8 mouse cellular contexts compared by ENCODE assay signal in genomic region chr4:103120028-103120384, GRCm38 (mm10). TPM values are rescaled to one million over a fixed set of nuclear protein-coding genes. Genes with fewer than 3 reads are reported as not detected.
DNase-seq lines count a peak whose midpoint lies in the region; ATAC-seq and TF ChIP-seq lines count a peak whose summit lies in the region.

No protein-coding gene starts in this region.

- no peaks in the 10 kb centered on the region for H3K9me3 ChIP-seq in embryonic facial prominence, embryonic 11.5 days (replicated peaks; ENCODE audit: control insufficient read depth, low read length)
- H3K9me3 ChIP-seq in limb, embryonic 11.5 days (ENCODE audit: control insufficient read depth, low read length): no peaks in the 10 kb centered on the region

- peaks cover 7% of the 10 kb centered on the region for H3K4me1 ChIP-seq in spleen, adult 2 months (ENCODE audit: control insufficient read depth, insufficient read depth, insufficient read length)
- no peaks in the 10 kb centered on the region for H3K4me1 ChIP-seq in embryonic facial prominence, embryonic 11.5 days (ENCODE audit: control insufficient read depth, insufficient read depth, low read length)
- H3K4me1 ChIP-seq in limb, embryonic 11.5 days (ENCODE audit: control insufficient read depth, insufficient read depth, low read length): peaks cover 8% of the 10 kb centered on the region; the same call in 1 of the 2 replicates

- no peak for ATAC-seq in embryonic facial prominence, embryonic 11.5 days (replicated peaks; ENCODE audit: insufficient number of reproducible peaks, low FRiP score, low TSS enrichment, low read depth)
- ATAC-seq in limb, embryonic 11.5 days (ENCODE audit: insufficient number of reproducible peaks, low FRiP score, low TSS enrichment, low read depth): 0 out of 2 replicates have a peak, but pooled peaks have one; percentile 16

- peak overlapping the region; percentile 96 for H3K4me3 ChIP-seq in spleen, adult 2 months (ENCODE audit: extremely low read depth, insufficient read depth, insufficient read length)
- H3K4me3 ChIP-seq in embryonic facial prominence, embryonic 11.5 days (ENCODE audit: low read depth, low read length): peak overlapping the region; percentile 88
- H3K4me3 ChIP-seq in limb, embryonic 11.5 days (ENCODE audit: low read depth, low read length): peak overlapping the region; percentile 58

- peak in 1 of 2 experiments; percentile 39 for DNase-seq in spleen, adult 2 months (ENCODE audit: low read depth in 1 of 2, low spot score in 2 of 2)
- no peak for DNase-seq in spleen, postnatal 14 days (ENCODE audit: low spot score in 2 of 2)
- DNase-seq in embryonic facial prominence, embryonic 11.5 days (ENCODE audit: low spot score): peak; percentile 25
- DNase-seq in limb, embryonic 11.5 days (ENCODE audit: low spot score): no peak
- peak; percentile 16 for DNase-seq in skeletal muscle tissue, adult 2 months (ENCODE audit: low read depth, low spot score)
- no peak for DNase-seq in gastrocnemius, postnatal 36 days
- no peak for DNase-seq in urinary bladder, adult 18-20 months (ENCODE audit: low spot score in 2 of 2)
- DNase-seq in frontal cortex, adult 2 months (ENCODE audit: extremely low spot score in 1 of 2, low spot score in 1 of 2): no peak

- 0 out of 2 replicates have a peak, but pooled peaks cover 3% of the 10 kb centered on the region for H3K36me3 ChIP-seq in spleen, adult 2 months (ENCODE audit: control insufficient read depth, insufficient read depth, low read length)
- no peaks in the 10 kb centered on the region for H3K36me3 ChIP-seq in embryonic facial prominence, embryonic 11.5 days (replicated peaks; ENCODE audit: control insufficient read depth, insufficient read depth, low read depth, low read length)
- no peaks in the 10 kb centered on the region; the same call in 1 of the 2 replicates for H3K36me3 ChIP-seq in limb, embryonic 11.5 days (ENCODE audit: control insufficient read depth, insufficient read depth, low read length)

- no peak for TF ChIP-seq CTCF in spleen, adult 2 months (IDR thresholded peaks at IDR 0.05; ENCODE audit: extremely low read depth, insufficient read depth, insufficient read length, insufficient replicate concordance)

- 2% methylated on average over 4 of the region's 4 CpGs for WGBS in spleen, adult 2 months
- 13% methylated on average over 4 of the region's 4 CpGs for WGBS in embryonic facial prominence, embryonic 11.5 days
- 19% methylated on average over 4 of the region's 4 CpGs for WGBS in limb, embryonic 11.5 days

- TF ChIP-seq POLR2A in spleen, adult 2 months (IDR thresholded peaks at IDR 0.05; ENCODE audit: low read depth, low read length): no peak

- H3K27ac ChIP-seq in spleen, adult 2 months (ENCODE audit: insufficient read depth, low read length): peak overlapping the region; percentile 99
- peak overlapping the region; percentile 93 for H3K27ac ChIP-seq in embryonic facial prominence, embryonic 11.5 days (replicated peaks; ENCODE audit: low read depth, low read length)
- peak overlapping the region; percentile 93; the same call in 1 of the 2 replicates for H3K27ac ChIP-seq in limb, embryonic 11.5 days (replicated peaks; ENCODE audit: low read depth, low read length)

- intact Hi-C loops in gastrocnemius, postnatal 36 days (cut with DNase I): no loop called here

- peak overlapping the region; percentile 95 for H3K9ac ChIP-seq in embryonic facial prominence, embryonic 11.5 days (replicated peaks; ENCODE audit: low read length)
- H3K9ac ChIP-seq in limb, embryonic 11.5 days (ENCODE audit: low read length): peak overlapping the region; percentile 97

- H3K4me2 ChIP-seq in embryonic facial prominence, embryonic 11.5 days (ENCODE audit: low read depth, low read length): peak overlapping the region; percentile 73
- H3K4me2 ChIP-seq in limb, embryonic 11.5 days (ENCODE audit: low read depth, severe bottlenecking): peak overlapping the region; percentile 49

- H3K27me3 ChIP-seq in spleen, adult 2 months (ENCODE audit: control insufficient read depth, insufficient read depth, low read length): no peaks in the 10 kb centered on the region
- H3K27me3 ChIP-seq in embryonic facial prominence, embryonic 11.5 days (ENCODE audit: control insufficient read depth, insufficient read depth, low read length): no peaks in the 10 kb centered on the region
- no peaks in the 10 kb centered on the region for H3K27me3 ChIP-seq in limb, embryonic 11.5 days (ENCODE audit: control insufficient read depth, insufficient read depth, low read length)

RNA-seq across cellular contexts. Expression of gene Wdr78, which starts 5.7 kb away (rescaled TPM):
- 0.57 and 1.2 TPM in 2 replicates for polyA plus RNA-seq in spleen, adult 2 months (2012; rRNA removed)
- polyA plus RNA-seq in embryonic facial prominence, embryonic 11.5 days (2014; fragmentation: Nextera tagmentation; extraction: Ambion mirVana): 4.5 and 5.6 TPM in 2 replicates
- 4.0 and 4.7 TPM in 2 replicates for polyA plus RNA-seq in limb, embryonic 11.5 days (2014; fragmentation: Nextera tagmentation; extraction: Ambion mirVana)
- under 1 TPM; 0.44 to 0.87 TPM for total RNA-seq in gastrocnemius, postnatal 36 days (2021)
- polyA plus RNA-seq in frontal cortex, adult 2 months (2012; rRNA removed): 6.0 and 7.0 TPM in 2 replicates

RNA-seq across cellular contexts. Expression of gene Mier1, which starts 5.8 kb away (rescaled TPM):
- polyA plus RNA-seq in spleen, adult 2 months (2012; rRNA removed): 8.6 and 9.7 TPM in 2 replicates
- polyA plus RNA-seq in embryonic facial prominence, embryonic 11.5 days (2014; fragmentation: Nextera tagmentation; extraction: Ambion mirVana): 40.5 and 43.5 TPM in 2 replicates
- polyA plus RNA-seq in limb, embryonic 11.5 days (2014; fragmentation: Nextera tagmentation; extraction: Ambion mirVana): 43.0 and 46.3 TPM in 2 replicates
- total RNA-seq in gastrocnemius, postnatal 36 days (2021): 10 to 100 TPM; 15.6 to 20.1 TPM
- 30.1 and 36.0 TPM in 2 replicates for polyA plus RNA-seq in frontal cortex, adult 2 months (2012; rRNA removed)

Comparison
In these comparisons a context has a peak if more than half of its experiments do, and no peak if none do; other contexts are left out.
1. DNase-seq: peak in embryonic facial prominence, embryonic 11.5 days (single experiment) and skeletal muscle tissue, adult 2 months (single experiment); none in spleen, postnatal 14 days (0 of 2), limb, embryonic 11.5 days (single experiment), gastrocnemius, postnatal 36 days (0 of 2), urinary bladder, adult 18-20 months (0 of 2) and frontal cortex, adult 2 months (0 of 2).
2. Peak in every context shown above with its lines, with median percentiles within 50 percentile points of each other: H3K27ac ChIP-seq and H3K4me3 ChIP-seq.